Mouse (Mus musculus): ENCODE measurements around the gene Pilrb2.

The Pilrb2 gene

DNA sequence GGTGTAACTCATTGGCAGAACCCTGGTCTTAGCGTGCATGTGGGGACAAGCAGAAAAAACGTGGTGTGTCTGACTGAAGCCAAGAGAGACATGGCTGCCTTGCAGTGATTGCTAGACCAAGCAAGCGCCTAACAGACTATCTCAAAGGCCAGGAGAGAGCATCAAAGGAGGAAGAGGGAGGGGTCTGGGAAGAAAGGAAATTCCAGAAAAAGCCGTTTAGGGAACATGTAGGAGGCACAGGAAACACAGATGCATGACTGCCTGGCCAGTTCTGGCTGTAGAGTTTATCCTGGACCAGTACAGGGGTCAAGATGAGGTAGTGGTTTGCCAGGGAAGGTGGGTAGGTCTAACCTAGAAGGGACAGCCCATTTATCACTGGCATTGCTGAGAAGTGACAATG is 38.1 kb downstream of the Pilrb2 start:
- DNase-seq (ENCODE audit: low spot score in 2 of 2): no peak

DNA sequence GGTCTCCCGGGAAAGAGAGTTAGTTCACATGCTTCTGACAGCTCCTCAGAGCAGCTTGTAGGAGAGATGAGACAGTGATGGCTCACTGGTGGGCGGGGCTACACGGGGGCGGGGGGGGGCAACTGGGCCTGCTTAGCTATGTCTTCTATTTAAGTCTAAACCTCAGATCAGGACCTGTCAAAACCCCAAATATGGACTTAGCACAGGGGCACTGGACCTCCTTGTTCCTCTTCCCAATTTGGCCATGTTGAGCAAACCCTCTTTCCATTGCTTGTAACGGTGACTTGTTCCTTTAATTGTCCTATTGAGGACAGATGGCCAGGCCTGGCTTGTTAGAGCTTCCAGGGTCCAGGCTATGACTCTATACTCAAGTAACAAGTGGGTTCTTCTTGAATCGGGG is 40.1 kb downstream of the Pilrb2 start:
- DNase-seq (ENCODE audit: low spot score in 2 of 2): no peak

DNA sequence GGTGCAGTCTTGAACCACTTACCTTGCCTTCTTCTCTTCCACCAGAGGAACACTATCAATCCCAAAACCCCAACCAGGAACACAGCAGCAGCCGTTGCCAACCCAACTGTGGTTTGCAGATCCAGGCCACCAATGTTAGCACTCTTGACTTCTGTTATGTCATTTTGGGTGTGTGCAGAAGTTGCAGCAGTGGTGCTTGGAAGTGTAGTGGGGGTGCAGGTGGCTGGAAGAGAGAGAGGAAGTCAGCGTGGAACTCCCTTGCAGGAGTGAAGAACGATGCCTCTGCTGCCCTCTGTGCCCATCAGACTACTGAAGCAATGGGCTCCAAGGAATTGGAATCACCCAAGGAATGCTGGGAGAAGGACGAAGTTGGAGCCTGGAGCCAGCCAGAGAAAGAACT is 40.5 kb downstream of the Pilrb2 start:
- no peak for DNase-seq (ENCODE audit: low spot score in 2 of 2)

DNA sequence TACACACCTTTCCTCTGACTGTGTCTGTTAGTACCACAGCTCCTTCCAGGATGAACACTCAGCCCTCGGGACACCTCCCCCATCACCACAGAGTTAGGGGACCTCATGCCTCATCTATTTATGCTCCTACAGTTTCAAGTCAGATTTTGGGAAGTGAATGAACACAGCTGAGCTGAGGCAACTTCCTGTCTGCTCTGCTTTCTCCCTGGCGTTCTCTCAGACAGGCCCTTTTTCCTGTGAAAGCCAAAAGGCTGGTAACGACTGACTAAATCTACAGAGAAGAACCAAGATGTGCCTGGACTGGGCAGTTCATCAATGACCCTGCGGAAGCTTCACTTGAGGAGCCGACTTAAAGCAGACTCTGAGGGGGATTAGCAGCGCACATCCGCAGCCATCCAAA is 41.4 kb downstream of the Pilrb2 start:
- no peak for DNase-seq (ENCODE audit: low spot score in 2 of 2)

DNA sequence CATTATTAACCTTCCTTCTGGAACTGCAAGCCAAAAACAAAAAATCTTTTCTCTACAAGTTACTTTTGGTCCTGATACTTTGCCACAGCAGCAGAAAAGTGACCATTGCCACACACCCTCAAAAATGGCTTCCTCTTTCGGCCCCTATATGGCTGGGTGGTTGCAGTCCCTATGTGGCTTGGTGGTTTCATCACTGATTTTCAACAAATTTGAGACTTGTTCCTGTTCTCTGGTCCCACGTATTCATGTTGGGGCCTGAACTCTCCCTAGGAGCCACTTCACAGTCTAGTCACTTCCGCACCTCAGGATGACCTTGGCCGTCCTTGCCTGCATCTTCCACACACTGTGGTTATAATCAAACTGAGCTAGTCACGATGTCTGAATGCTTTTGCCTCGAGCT is 42.9 kb downstream of the Pilrb2 start:
- DNase-seq (ENCODE audit: low spot score in 2 of 2): no peak

DNA sequence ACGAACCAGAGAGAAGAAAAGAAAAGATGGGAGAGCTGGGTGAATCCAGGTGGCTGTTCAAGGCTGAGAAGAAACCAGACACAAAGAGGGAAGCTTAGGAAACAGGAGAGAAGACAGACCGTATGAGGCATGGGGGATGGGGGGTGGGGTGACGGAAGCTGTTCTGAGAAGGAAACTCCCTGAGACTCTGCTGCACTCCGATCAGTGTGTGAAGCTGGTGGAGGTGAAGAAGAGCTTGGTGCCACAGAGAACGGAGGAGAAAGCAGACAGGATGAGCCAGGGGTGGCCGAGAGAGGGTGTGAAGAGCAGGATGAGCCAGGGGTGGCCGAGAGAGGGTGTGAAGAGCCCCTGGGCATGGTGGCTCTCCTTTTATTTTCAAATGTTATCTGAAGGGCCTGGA is 45.2 kb downstream of the Pilrb2 start:
- no peak for DNase-seq (ENCODE audit: low spot score in 2 of 2)

DNA sequence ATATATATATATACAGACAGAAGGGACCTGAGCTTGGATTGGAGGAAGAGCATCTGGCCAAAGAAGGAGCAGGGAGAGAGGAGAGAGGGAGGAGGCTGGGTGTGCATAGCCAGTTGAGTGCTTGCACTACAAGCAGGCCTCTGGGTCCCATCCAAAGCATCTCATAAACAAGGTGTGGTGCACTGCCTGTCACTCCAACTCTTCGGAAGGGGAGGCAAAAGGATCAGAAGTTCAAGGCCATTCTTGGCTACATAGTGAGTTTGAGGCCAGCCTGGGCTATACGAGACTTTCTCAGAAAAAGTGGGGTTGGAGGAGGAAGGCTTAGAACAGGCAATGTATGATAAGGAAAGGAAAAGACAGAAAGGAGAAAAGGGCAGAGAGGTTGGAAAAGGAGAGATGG is 45.6 kb downstream of the Pilrb2 start:
- DNase-seq (ENCODE audit: low spot score in 2 of 2): no peak

DNA sequence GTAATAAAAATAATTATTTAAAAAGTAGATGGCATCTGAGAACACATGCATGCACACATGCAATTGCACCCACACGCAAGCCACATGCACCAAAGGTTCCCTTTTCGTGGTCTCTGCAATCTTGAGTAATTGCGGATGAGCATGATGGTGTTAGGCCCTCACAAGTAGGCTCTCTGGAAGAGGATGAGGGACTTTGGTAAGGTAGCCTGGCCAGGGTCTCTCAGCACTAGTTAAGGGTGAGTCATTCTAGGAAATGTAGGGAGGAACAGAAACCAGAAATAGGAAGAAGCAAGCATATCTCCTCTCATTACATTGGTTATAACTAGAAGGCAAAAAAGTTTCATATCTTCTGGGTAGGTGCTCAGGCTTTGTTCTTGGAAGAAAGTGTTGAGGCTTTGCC is 46.6 kb downstream of the Pilrb2 start:
- DNase-seq (ENCODE audit: low spot score in 2 of 2): no peak

DNA sequence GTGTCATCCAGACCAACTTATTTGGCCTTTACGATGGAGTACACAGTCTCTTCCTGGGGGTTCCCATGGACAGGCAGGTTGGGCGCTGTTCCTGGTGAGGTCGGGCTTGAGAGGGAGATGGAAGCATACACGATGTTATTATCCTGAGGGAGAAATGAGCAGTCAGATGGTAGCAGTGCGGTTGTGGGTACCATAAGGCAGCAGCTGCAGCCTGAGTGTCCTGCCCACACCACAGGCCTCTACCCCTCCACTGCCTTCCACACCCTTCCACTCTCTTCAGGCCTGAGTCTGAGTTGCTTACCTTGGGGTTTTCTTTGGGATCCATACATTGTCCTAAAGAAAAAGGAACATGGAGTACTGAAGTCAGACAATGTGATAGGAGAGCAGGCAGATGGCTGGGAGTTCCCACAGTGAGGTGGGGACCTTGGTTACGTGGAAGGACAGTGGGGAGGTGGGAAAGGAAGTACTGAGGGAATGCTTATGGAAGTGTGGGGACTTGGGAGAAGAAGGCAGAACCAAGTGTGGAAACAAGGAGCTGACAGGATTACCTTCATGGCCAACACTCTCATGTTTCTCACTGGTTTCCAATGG is 48.1 kb downstream of the Pilrb2 start:
- no peak for DNase-seq (ENCODE audit: low spot score in 2 of 2)

DNA sequence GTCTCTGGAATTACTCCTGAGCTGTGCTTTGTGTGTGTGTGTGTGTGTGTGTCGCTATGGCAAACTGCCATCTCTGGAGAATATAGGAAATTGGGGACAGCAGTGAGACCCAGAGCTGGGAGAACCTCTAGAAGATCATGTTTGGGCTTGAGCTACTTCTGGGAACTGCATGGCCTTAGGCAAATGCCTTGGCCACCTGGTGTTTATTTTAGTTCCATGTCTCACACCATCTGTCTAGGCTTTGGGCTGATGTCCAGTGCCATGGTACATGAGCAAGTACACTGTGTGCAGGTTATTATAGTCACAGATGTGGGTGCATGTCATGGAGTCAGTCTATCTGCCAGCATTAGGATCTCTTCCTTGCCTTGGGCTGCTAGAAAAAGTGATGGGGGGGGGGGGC is 49.0 kb downstream of the Pilrb2 start:
- no peak for DNase-seq (ENCODE audit: low spot score in 2 of 2)

DNA sequence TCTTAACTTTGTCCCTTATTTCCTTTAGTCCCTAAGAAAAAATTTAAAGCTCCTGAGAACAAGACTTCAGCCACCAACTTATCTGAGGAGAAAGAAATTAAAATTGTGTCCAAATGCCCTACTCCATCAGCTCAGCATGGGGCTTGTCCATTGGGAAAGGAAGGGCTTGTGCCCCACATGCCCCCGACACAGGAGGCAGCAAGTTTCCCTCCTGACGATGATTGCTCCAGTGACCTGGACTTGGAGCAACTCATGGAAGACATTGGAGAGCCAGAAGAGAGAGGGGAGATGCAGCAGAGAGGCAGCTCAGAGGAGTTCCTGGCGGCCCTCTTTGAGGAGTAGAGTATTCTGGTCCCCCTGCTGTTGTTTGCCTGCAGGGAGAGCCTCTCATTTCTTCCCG is 49.5 kb downstream of the Pilrb2 start:
- DNase-seq (ENCODE audit: low spot score in 2 of 2): no peak

DNA sequence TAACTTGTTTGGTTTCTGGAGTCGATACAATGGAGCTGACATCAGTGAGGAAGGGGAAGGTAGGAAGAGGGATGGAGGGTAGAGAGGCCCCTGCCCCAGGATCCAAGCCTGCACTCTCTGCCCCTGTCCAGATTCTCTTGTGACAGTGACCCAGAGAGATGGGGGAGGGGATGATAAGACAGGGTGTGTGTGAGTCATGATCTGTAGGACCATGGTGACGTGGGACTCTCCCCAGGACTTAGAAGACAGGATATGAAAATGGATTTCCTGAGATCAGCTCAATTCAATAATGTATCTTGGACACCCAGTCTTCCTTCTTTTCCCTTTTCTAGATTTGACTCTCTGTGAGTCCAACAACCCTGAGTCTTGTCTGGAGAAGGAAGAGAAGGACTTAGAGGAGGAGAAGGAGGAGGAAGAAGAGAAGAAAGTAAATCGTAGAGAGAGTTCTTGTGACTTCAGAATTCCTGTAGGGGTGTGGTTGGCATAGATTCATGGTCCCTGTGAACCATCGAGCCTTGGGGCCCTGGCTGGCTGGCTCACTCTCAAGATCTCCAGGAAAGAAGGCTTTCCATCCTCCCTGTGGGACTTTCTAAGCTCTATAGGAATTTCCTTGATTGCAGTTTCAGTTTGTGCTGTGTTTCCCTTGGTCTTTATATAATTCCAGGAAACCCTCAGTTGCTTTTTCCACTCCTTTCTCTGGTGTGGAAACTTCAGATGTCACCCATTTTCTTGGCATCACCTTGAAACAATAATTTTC is 54.0 kb downstream of the Pilrb2 start:
- no peak for DNase-seq (ENCODE audit: low spot score in 2 of 2)

All from urinary bladder, adult 18-20 months (tissue).